Mouse (Mus musculus) brain, embryonic 14.5 days (tissue): ENCODE measurements around the gene Ccl9. TPM values are rescaled to one million over a fixed set of nuclear protein-coding genes. Genes with fewer than 3 reads are reported as not detected.

Experiments used
- DNase-seq: peaks from one replicate; pipeline ENCODE4 v3.0.0-alpha.2; 2011; ENCODE audit warnings: low read depth
- CTCF ChIP-seq: fragments of 200-500 bp; IDR thresholded peaks from 2 replicates; pipeline ENCODE4 v1.5.1; 2012; ENCODE audit warnings: inconsistent platforms, mild to moderate bottlenecking, moderate library complexity, borderline replicate concordance; ENCODE audit not compliant: insufficient read depth, insufficient read length; ENCODE audit errors: extremely low read depth
- POLR2A ChIP-seq: fragments of 200-500 bp; IDR thresholded peaks from 2 replicates; pipeline ENCODE4 v1.6.1; 2012; ENCODE audit warnings: mild to moderate bottlenecking, inconsistent platforms, borderline replicate concordance; ENCODE audit not compliant: poor library complexity, insufficient read depth, insufficient read length, severe bottlenecking; ENCODE audit errors: extremely low read depth
- polyA plus RNA-seq: library from polyadenylated mRNA; depleted of rRNA; stranded (reverse); fragments of >200 nt; gene quantifications from 2 replicates; pipeline ENCODE4 v1.2.3, GENCODE M21; 2012

Gene Ccl9
- polyA plus RNA-seq, 1 experiment, result 0.83 TPM

- TF ChIP-seq POLR2A, result no peak
- no peak for TF ChIP-seq CTCF
Measured at GRCm38 (mm10) chr11:83595669-83596455, 17.4 kb upstream of the Ccl9 start.

GRCm38 (mm10) chr11:83593453-83593852 is 15.0 kb upstream of the Ccl9 start:
- no peak for DNase-seq
- no peak for TF ChIP-seq POLR2A
- no peak for TF ChIP-seq CTCF

More at GRCm38 (mm10) chr11:83595669-83596455, 17.4 kb upstream of the Ccl9 start:
- no peak for DNase-seq

GRCm38 (mm10) chr11:83592853-83593252 is 14.4 kb upstream of the Ccl9 start, which contains the start of gene Ccl6:
Gene Ccl6 (minus strand): TSS chr11:83593087.
- TF ChIP-seq CTCF (no peak), POLR2A (no peak)
- no peak for DNase-seq

GRCm38 (mm10) chr11:83584232-83584631 is 5.8 kb upstream of the Ccl9 start:
- no peak for DNase-seq
- TF ChIP-seq CTCF (no peak), POLR2A (no peak)

- no peak for DNase-seq
- TF ChIP-seq POLR2A (no peak), CTCF (no peak)
Measured at GRCm38 (mm10) chr11:83583450-83583754, 5.0 kb upstream of the Ccl9 start.

GRCm38 (mm10) chr11:83582626-83583449 is 4.4 kb upstream of the Ccl9 start:
- no peak for TF ChIP-seq POLR2A
- no peak for TF ChIP-seq CTCF
- DNase-seq, result no peak

GRCm38 (mm10) chr11:83581626-83582610 is 3.5 kb upstream of the Ccl9 start:
- no peak for TF ChIP-seq CTCF
- no peak for TF ChIP-seq POLR2A
- no peak for DNase-seq

- TF ChIP-seq CTCF, result no peak
- DNase-seq, result no peak
Measured at GRCm38 (mm10) chr11:83580699-83581232, 2.3 kb upstream of the Ccl9 start.

GRCm38 (mm10) chr11:83578999-83579398 is 563 bp upstream of the Ccl9 start:
- TF ChIP-seq CTCF, result no peak
- no peak for TF ChIP-seq POLR2A
- DNase-seq, result no peak

GRCm38 (mm10) chr11:83576927-83577555 is 1.4 kb downstream of the Ccl9 start:
- TF ChIP-seq POLR2A, result no peak
- no peak for DNase-seq

- TF ChIP-seq CTCF (no peak), POLR2A (no peak)
- DNase-seq, result no peak
Measured at GRCm38 (mm10) chr11:83572834-83573233, 5.6 kb downstream of the Ccl9 start.
